Mouse (Mus musculus) kidney, adult 11 months (tissue): ENCODE results near the gene H2afy.

Source experiments
- DNase-seq: peaks from one replicate; pipeline ENCODE4 v3.0.0; 2022

H2afy gene

GRCm38 (mm10) chr13:56144021-56144420, 7.9 kb upstream of the H2afy start:
- peak; percentile 57 for DNase-seq

- no peak for DNase-seq
These were observed 7.0 kb upstream of the H2afy start for GRCm38 (mm10) chr13:56143151-56143513.

- no peak for DNase-seq
These were observed 6.4 kb upstream of the H2afy start for GRCm38 (mm10) chr13:56142382-56143150.

DNA sequence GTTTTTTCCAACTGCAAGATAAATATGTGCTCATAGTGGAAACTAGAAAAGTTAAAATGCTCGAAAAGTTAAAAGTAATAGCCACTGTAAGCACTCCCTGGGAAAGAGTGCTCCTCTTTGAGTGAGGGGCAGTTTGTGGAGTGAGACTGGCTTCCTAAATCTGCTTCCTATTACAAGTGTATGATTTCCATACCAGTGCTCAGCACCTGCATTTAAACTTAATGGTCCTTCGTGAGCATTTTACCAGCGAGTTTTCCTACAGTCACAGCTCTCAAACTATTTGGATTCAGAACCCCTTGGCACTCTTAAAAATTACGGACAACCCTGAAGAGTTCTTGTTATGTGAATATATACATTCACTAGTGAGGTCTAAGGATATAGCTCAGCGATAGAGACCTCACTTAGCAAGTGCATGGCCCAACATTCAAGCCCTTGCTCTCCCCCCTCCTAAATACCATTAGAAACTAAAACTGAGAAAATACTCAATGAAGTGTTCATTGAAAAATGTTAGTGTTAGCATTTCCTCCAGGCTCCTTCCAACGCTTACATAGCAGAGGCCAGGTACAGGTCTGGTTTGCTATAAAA, 3.1 kb upstream of the H2afy start:
- DNase-seq: no peak

GRCm38 (mm10) chr13:56135231-56136052, 719 bp downstream of the H2afy start:
- peak; percentile 85 for DNase-seq

DNA sequence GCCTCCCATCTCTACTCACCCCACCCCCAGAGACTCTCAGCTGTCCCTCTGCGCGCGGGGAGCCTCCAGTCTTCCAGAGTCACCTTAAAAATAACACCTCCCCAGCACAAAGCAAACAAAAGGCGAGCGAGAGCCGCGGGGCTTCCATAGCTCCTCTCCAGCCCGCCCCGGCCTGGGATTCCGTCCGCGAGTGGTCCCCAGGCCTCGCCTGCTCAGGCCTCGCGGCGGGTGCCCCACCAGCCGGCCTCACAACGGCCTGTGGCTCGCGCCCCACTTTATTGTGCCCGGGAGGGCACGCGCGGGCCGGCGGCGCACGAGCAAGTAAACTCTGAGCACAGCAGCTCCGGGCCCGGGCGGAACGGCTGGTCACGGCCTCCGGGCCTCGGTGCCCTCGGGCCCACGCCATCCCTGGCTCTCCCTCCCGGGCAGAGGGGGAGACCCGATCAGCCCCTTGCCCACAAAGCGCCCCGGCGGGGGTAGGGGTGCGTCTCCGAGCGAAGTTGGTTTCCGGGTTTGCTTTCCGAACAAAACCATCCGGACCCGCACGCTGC, 1.5 kb downstream of the H2afy start:
- peak; percentile 36 for DNase-seq

DNA sequence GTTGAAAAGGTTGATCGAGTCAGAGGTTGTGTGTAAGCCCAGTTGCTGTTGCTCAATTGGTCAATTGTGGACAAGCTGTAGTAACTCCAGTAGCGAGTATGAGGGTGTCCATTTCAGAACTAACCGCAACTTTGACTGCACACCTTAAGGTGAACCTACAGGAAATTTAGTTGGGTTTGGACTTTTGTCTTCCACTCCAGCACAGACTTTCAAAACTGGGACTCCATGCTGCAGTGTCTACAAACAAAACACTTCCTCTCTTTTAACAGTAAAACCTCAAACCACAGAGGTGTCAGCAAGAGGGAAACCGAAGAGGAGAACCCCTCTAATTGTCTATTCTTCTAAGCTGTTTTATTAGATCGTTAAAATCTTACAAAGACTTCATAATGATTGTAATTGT, 2.1 kb downstream of the H2afy start:
- no peak for DNase-seq

GRCm38 (mm10) chr13:56132941-56133340, 3.2 kb downstream of the H2afy start:
- no peak for DNase-seq

GRCm38 (mm10) chr13:56132326-56132936, 3.7 kb downstream of the H2afy start:
- no peak for DNase-seq

- DNase-seq: no peak
These were observed 5.6 kb downstream of the H2afy start for GRCm38 (mm10) chr13:56130544-56130943.

GRCm38 (mm10) chr13:56129578-56129977, 6.6 kb downstream of the H2afy start:
- no peak for DNase-seq

GRCm38 (mm10) chr13:56129014-56129413, 7.1 kb downstream of the H2afy start:
- no peak for DNase-seq

DNA sequence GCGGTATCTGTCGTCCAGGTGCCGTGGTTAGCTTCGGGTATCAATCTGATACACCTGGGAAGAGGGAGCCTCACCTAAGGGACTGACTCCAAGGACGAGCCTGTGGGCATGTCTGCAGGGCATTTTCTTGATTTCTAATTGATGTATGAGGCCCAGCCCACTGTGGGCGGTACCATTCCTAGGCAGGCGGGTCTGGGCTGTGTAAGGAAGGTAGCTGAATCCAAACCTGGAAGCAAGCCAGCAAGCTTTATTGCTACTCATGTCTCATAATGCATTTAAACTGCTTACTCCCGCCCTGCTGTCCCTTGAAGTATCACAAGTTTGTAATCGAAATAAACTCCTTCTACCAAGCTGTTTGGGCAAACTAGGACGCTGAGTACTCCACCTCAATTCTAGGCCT, 10.5 kb downstream of the H2afy start:
- no peak for DNase-seq

DNA sequence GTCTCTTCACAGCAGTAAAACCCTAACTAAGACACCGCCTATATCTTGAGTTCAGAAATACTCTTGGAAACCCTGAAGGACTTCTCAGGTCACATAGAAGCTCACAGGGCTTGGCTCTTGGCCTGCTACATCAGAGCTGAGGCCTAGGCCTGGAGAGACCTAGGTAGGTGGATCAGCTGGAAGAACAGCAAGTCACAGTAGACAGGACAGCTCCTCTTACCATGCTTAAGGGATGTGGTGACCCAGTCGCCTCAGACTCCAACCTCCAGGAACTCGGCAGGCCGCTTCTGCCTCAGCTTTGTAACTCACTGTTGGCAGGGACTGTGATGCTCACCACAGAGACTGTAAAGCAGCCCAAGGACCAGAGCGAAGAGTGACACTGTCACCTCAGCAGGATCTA, 13.1 kb downstream of the H2afy start:
- DNase-seq: no peak

DNA sequence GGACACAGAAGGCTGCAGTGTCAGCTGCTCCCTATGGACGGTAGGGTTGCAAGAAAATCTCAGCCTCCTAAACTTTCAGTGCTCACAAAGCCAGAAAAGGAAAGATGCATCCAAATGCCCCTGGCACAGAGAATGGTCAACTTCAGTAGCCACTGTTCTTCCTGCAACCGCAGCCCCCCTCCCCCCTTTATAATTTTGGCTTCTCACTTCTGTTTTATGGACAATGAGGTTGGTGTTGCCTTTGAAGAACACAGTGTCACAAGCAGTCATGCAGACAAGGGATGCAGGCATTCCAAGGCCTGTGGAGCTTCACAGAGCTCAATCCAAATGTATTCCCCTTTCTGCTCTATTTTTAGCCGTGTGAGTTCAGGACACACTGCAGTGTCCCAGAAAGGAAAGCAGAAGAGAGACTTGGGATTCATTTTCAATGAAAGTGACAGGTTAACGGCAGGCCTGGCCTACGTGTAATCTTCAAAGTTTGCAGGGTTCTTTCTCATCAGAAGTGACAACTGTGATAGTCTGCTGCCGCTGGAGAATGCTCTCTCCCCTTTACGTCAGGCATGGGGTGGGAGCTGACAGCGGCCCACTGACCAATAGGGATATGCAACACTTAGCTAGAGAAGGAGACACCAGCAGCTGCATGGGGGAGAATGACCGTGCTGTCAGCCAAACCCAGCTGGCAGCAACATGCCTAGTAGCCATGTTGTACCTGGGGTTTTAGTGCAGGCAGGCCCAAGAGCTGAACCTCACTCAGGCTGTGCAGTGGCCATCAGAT, 18.0 kb downstream of the H2afy start:
- no peak for DNase-seq

GRCm38 (mm10) chr13:56115906-56116305, 20.3 kb downstream of the H2afy start:
- no peak for DNase-seq

GRCm38 (mm10) chr13:56115386-56115785, 20.8 kb downstream of the H2afy start:
- DNase-seq: peak; percentile 35

- peak; percentile 55 for DNase-seq
These were observed 22.5 kb downstream of the H2afy start for GRCm38 (mm10) chr13:56113431-56114248.

GRCm38 (mm10) chr13:56112980-56113379, 23.2 kb downstream of the H2afy start:
- no peak for DNase-seq

DNA sequence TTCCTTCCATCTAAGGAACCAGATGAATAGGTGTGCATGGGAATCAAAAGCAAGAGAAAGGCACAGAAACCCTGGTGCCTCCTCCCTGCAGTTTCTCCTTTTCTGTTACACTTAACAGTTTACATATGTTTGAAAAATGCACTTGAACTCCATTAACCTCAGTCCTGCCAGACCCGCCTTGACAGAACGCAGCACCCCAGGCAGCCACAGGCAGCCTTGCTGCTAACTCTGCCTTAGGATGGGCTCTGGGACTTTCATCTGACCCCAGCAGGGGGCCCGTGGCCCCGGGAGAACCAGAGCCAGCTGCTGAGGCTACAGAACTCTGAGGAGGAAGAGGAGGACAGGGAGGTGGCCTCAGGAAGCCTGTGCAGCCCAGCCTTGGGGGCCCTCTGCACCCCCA, 23.7 kb downstream of the H2afy start:
- DNase-seq: no peak

DNA sequence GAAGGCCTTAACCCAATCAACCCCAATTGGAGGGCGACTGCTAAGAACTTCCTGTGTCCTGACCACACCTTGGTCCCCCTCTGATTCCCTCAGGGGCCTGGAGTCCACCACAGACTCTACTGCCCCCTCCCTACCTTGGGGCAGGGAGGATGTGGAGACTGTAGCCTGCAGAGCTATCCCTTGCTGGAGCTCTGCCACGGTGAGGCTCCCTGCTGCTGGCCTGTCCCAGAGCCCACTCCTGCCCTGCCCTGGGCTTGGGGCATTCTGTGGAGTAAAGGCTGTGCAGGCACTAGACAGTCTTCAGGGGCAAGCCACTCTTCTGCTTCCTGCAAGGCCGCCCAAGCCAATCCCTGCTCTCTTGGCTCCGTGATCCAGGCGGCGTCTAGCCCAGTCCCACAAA, 24.6 kb downstream of the H2afy start:
- no peak for DNase-seq
